Mouse (Mus musculus) forebrain, embryonic 11.5 days (tissue): ENCODE data around the gene Pate3. TPM values are rescaled to one million over a fixed set of nuclear protein-coding genes. Genes with fewer than 3 reads are reported as not detected.
"Not testable (repeated sequence)": the region's sequence is repeated elsewhere in the genome, so short reads cannot be mapped to it uniquely, and the experiment has no call there.

Source experiments
- ATAC-seq: fragments of 200-750 bp; cut with Nextera tagmentation; replicated peaks from 2 replicates; pipeline ENCODE4 v1.8.0; 2017; ENCODE audit warnings: moderate TSS enrichment; ENCODE audit not compliant: low FRiP score
- DNase-seq: peaks from one replicate; pipeline ENCODE4 v3.0.0-alpha.2; 2017; ENCODE audit warnings: low spot score
- H3K27ac ChIP-seq: fragments of 300-500 bp; sonication (generic); 2 replicates; pipeline ENCODE4 v1.5.1; 2014; ENCODE audit warnings: low read depth, low read length
- H3K27me3 ChIP-seq: fragments of 300-500 bp; sonication (generic); 2 replicates; pipeline ENCODE4 v1.6.1; 2014; ENCODE audit warnings: mild to moderate bottlenecking, low read length, mixed read lengths; ENCODE audit not compliant: control insufficient read depth, insufficient read depth
- H3K36me3 ChIP-seq: fragments of 300-500 bp; sonication (generic); 2 replicates; pipeline ENCODE4 v1.6.1; 2014; ENCODE audit warnings: mild to moderate bottlenecking, low read length, moderate library complexity, mixed read lengths; ENCODE audit not compliant: control insufficient read depth, insufficient read depth
- H3K4me1 ChIP-seq: fragments of 300-500 bp; sonication (generic); replicated peaks from 2 replicates; pipeline ENCODE4 v1.6.1; 2014; ENCODE audit warnings: low read length, mixed read lengths; ENCODE audit not compliant: control insufficient read depth, insufficient read depth
- H3K4me2 ChIP-seq: fragments of 300-500 bp; sonication (generic); 2 replicates; pipeline ENCODE4 v1.6.1; 2014; ENCODE audit warnings: low read depth, mild to moderate bottlenecking, low read length, moderate library complexity, mixed read lengths; ENCODE audit not compliant: severe bottlenecking
- H3K4me3 ChIP-seq: fragments of 300-500 bp; sonication (generic); 2 replicates; pipeline ENCODE4 v1.5.1; 2014; ENCODE audit warnings: low read depth, low read length
- H3K9ac ChIP-seq: fragments of 300-500 bp; sonication (generic); 2 replicates; pipeline ENCODE4 v1.6.1; 2014; ENCODE audit warnings: low read length
- H3K9me3 ChIP-seq: fragments of 300-500 bp; sonication (generic); 2 replicates; pipeline ENCODE4 v1.6.1; 2016; ENCODE audit warnings: low read length, mixed read lengths; ENCODE audit not compliant: control insufficient read depth
- WGBS: fragments of 180-500 bp; shearing (Covaris S2); extraction: QIAGEN DNeasy Blood & Tissue Kit; methylation state at CpG from one replicate; pipeline ENCODE4 v1.1.7; 2014; 5-methylcytosine and 5-hydroxymethylcytosine counted together
- polyA plus RNA-seq: library from polyadenylated mRNA; unstranded; fragments of >200 nt; fragmentation: Nextera tagmentation; extraction: Ambion mirVana; gene quantifications from 2 replicates; pipeline ENCODE4 v1.2.1, GENCODE M21; 2014

Gene Pate3
- not detected in 2 replicates for polyA plus RNA-seq

- DNase-seq (no peak), ATAC-seq (no peak)
- no peak within 1 kb of the TSS for H3K9ac ChIP-seq
- no peak within 1 kb of the TSS for H3K4me2 ChIP-seq
- 61% methylated on average over 1 of the region's 1 CpGs for WGBS
- no peaks in the 10 kb centered on the region for H3K9me3 ChIP-seq
- no peaks in the 10 kb centered on the region for H3K36me3 ChIP-seq
- H3K27me3 ChIP-seq = no peaks in the 10 kb centered on the region
- H3K4me1 ChIP-seq = no peaks in the 10 kb centered on the region
- no peak within 1 kb of the TSS for H3K27ac ChIP-seq
- no peak within 1 kb of the TSS for H3K4me3 ChIP-seq
These were observed at the start of gene Pate3 for GRCm38 (mm10) chr9:35648102-35648501. TSS of gene Pate3 (minus strand) at chr9:35648202.

GRCm38 (mm10) chr9:35691924-35692323, 43.9 kb upstream of the Pate3 start:
- Histone ChIP-seq H3K36me3 (no peaks in the 10 kb centered on the region), H3K4me1 (no peaks in the 10 kb centered on the region), H3K9me3 (no peaks in the 10 kb centered on the region; the same call in 1 of the 2 replicates), H3K9ac (no peak overlapping the region), H3K27ac (no peak overlapping the region), H3K4me3 (no peak overlapping the region), H3K4me2 (no peak overlapping the region), H3K27me3 (no peaks in the 10 kb centered on the region)
- ATAC-seq (no peak), DNase-seq (no peak)

GRCm38 (mm10) chr9:35687013-35687412, 39.0 kb upstream of the Pate3 start, which contains the start of gene Pate1:
TSS of gene Pate1 (minus strand) at chr9:35687390.
- H3K4me1 ChIP-seq = no peaks in the 10 kb centered on the region
- H3K4me3 ChIP-seq = no peak within 1 kb of the TSS
- H3K27ac ChIP-seq = no peak within 1 kb of the TSS
- H3K36me3 ChIP-seq = no peaks in the 10 kb centered on the region
- H3K9ac ChIP-seq = no peak within 1 kb of the TSS
- ATAC-seq (no peak), DNase-seq (no peak)
- WGBS = 70% methylated on average over 1 of the region's 1 CpGs
- H3K9me3 ChIP-seq = no peaks in the 10 kb centered on the region; the same call in 1 of the 2 replicates
- no peaks in the 10 kb centered on the region for H3K27me3 ChIP-seq
- H3K4me2 ChIP-seq = no peak within 1 kb of the TSS

DNA sequence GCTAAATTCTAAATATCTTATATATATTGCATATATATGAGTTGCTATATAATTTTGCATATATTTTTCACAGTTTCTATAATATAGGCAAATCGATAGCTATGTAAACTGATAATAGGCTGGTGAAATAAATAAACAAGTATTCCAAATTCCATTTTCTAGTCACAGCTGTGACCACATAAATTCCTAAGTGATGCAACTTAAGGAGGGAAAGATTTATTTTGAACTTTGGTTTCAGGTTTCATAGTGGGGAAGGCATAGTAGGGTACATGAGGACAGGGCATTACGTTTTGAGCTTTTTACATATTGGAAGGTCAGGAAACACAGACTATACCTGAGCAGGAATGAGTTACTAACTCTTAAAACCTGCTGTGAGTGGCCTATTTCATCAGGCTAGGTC, 25.6 kb upstream of the Pate3 start:
- WGBS = 92% methylated on average over 2 of the region's 2 CpGs

DNA sequence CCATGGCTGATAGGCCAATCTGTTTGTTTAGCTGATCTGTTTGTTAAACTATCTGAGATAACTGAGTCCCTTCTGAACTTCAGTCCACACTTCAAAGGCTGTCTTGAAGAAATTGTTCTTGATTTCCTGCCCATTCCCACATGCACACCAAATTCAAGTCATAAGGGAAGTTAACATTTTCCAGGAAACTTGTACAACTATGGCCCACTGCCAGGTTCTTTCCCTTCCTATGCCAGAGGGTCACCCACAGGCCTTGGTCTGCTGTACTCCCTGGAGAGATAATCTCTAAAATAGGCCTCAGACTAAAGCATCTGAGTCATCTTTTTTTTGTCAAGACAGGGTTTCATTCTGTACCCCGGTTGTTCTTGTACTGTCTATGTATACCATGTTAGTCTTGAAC, 15.0 kb downstream of the Pate3 start:
- DNase-seq = no peak
- 96% methylated on average over 1 of the region's 1 CpGs for WGBS

More for the DNA sequence above, 25.6 kb upstream of the Pate3 start:
- no peaks in the 10 kb centered on the region; the same call in 1 of the 2 replicates for H3K9me3 ChIP-seq
- ATAC-seq = no peak
- H3K9ac ChIP-seq = no peak overlapping the region
- H3K4me2 ChIP-seq = no peak overlapping the region
- H3K4me1 ChIP-seq = no peaks in the 10 kb centered on the region
- no peak for DNase-seq
- H3K4me3 ChIP-seq = no peak overlapping the region
- no peak overlapping the region for H3K27ac ChIP-seq
- no peaks in the 10 kb centered on the region for H3K27me3 ChIP-seq
- no peaks in the 10 kb centered on the region for H3K36me3 ChIP-seq

DNA sequence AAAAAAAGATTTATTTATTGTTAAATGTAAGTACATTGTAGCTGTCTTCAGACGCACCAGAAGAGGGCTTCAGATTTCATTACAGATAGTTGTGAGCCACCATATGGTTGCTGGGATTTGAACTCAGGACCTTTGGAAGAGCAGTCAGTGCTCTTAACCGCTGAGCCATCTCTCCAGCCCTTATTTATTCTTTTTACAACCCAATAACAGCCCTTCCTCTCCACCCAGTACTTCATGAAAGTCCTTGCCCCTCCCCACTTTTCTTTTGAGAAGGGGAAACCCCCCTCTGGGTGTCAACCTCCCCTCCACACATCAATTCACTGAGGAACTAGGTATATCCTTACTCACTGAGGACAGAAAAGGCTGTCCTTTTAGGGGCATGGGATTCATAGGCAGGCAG, 31.2 kb downstream of the Pate3 start:
- H3K36me3 ChIP-seq, H3K9ac ChIP-seq, H3K27me3 ChIP-seq, H3K4me1 ChIP-seq, H3K27ac ChIP-seq, ATAC-seq, DNase-seq, H3K9me3 ChIP-seq, H3K4me3 ChIP-seq, H3K4me2 ChIP-seq: not testable (repeated sequence)
- WGBS = 69% methylated on average over 2 of the region's 2 CpGs

More for the DNA sequence above, 15.0 kb downstream of the Pate3 start:
- no peak for ATAC-seq
- Histone ChIP-seq H3K36me3 (no peaks in the 10 kb centered on the region), H3K27me3 (no peaks in the 10 kb centered on the region), H3K4me3 (no peak overlapping the region), H3K4me2 (no peak overlapping the region), H3K4me1 (no peaks in the 10 kb centered on the region), H3K27ac (no peak overlapping the region), H3K9ac (no peak overlapping the region), H3K9me3 (no peaks in the 10 kb centered on the region)

GRCm38 (mm10) chr9:35614005-35614404, 34.0 kb downstream of the Pate3 start:
- no peak for ATAC-seq

DNA sequence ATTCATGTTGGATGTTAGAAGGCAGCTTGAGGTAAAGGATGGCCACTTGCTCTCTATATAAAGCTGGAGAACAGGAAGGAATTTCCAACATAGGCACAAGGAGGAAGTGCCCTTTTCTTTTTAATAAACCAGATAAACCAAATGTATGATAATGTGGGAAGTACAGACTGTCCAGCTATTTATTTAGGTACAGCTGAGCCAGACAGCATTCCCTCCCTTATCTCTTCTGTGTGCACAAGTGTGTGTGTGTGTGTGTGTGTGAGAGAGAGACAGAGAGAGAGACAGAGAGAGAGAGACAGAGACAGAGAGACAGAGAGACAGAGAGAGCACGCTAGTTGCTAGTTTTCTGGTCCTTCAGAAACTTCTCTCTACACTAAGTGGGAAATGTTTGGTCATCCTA, 36.2 kb downstream of the Pate3 start, which contains the start of gene Pate4:
Pate4 (minus strand) TSS at position 101 of the 400 bp plus-strand sequence.
- 75% methylated on average over 1 of the region's 1 CpGs for WGBS
- H3K9ac ChIP-seq = no peak within 1 kb of the TSS
- H3K27ac ChIP-seq = no peak within 1 kb of the TSS

More at GRCm38 (mm10) chr9:35614005-35614404, 34.0 kb downstream of the Pate3 start:
- DNase-seq = no peak
- no peak overlapping the region for H3K9ac ChIP-seq
- no peak overlapping the region for H3K4me3 ChIP-seq
- no peak overlapping the region for H3K4me2 ChIP-seq
- 41% methylated on average over 2 of the region's 2 CpGs for WGBS
- H3K36me3 ChIP-seq = no peaks in the 10 kb centered on the region
- H3K4me1 ChIP-seq = no peaks in the 10 kb centered on the region
- no peak overlapping the region for H3K27ac ChIP-seq
- H3K27me3 ChIP-seq = no peaks in the 10 kb centered on the region
- H3K9me3 ChIP-seq = no peaks in the 10 kb centered on the region

DNA sequence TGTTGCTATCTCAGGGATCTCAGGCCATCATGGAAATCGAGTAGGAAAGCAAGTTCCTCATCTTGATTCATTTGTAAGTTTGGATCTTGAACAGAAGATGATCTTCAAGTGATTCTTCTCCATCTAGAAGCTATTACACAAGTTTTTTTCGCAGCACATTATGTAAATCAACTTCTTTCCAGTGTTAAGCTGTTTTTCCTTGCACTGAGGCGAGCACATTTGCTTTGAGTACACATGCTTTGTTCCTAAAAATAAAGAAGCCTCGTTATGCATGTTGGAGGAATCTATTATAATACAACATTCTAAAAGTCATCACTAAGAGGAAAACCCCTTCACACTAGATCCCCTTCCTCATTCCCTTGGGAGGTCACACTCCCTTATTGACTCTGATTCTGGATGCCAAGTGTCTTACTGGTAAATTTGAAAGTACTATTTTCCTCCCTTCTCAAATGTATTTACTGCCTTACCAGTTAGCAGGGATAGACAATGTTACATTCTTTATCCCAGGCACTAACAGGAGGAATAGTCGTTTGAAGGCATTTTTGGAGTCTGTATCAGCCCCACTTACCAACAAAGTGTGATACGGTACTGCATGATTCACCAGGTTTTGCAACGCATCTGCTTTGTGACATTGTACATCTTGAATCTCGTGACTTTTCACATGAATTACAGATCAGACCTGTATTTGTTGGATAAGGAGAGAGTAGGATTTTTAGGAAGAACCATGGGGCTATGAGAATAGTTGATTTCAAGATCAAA, 40.2 kb downstream of the Pate3 start:
- Histone ChIP-seq H3K4me3 (no peak overlapping the region), H3K9me3 (no peaks in the 10 kb centered on the region), H3K9ac (no peak overlapping the region), H3K4me2 (no peak overlapping the region), H3K27ac (no peak overlapping the region), H3K36me3 (no peaks in the 10 kb centered on the region), H3K27me3 (no peaks in the 10 kb centered on the region), H3K4me1 (no peaks in the 10 kb centered on the region)
- 63% methylated on average over 8 of the region's 8 CpGs for WGBS
- no peak for ATAC-seq
- no peak for DNase-seq

More for the DNA sequence above, 36.2 kb downstream of the Pate3 start, which contains the start of gene Pate4:
- no peak for ATAC-seq
- no peak for DNase-seq
- Histone ChIP-seq H3K27me3 (no peaks in the 10 kb centered on the region), H3K4me2 (no peak within 1 kb of the TSS), H3K4me1 (no peaks in the 10 kb centered on the region), H3K4me3 (no peak within 1 kb of the TSS), H3K9me3 (no peaks in the 10 kb centered on the region), H3K36me3 (no peaks in the 10 kb centered on the region)
